Mouse (Mus musculus): ENCODE results near the gene Tent4b.

The Tent4b gene

DNA sequence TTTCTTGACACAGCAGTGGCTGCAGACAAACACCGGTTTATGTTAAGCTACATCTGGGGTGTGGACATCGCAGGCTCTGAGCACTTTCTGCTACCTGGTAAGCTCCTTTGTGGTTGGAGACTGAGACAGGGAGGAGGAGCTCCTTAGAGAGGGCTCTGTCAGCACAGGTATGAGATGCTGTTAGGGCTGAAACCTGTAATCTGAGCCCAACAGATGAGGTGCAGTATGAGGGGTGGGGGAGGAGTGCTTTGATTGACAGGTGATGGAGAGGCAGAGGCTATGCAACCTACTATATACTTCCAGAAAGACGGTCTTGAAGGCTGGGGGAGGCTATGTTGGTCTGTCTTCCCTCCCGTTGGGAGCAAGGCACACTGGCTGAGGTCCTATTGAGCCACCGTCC, 80.2 kb downstream of the Tent4b start:
- no peak for DNase-seq (ENCODE audit: low read depth)

DNA sequence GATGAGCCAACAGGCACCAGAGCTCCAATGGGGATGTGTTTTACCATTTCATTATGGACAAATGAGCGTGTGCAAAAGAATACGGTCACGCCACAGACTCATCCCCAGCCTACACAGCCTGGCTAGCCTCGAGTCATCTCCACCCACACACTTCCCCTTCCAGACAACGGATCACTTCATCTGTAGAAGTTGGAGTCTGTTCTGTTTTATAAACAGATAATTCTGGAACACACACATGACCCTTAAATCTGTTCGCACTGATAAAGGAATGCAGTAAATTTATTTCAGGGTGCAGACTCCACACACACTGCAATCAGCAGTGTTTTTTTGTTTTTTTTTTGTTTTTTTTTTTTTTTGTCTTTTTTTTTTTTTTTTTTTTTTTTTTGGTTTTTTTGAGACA, 80.7 kb downstream of the Tent4b start:
- DNase-seq (ENCODE audit: low read depth): peak; percentile 57

DNA sequence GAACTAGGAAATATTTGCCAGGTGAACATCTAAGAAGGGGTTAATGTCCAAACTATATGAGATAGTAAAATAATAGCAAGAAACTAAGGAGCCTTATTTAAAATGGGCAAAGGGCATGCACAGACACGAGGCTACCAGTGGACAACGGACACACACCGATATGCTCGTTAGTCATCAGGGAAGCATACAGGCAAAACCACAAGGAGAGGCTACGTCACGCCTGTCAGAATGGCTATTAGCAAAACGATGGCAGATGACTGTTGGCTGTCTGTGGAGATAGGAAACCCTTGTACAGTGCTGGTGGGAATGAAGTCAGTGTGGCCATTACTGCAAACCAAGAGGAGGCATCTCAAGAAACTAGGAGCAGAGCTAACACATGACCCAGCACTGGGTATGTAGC, 81.9 kb downstream of the Tent4b start:
- no peak for DNase-seq (ENCODE audit: low read depth)

GRCm38 (mm10) chr8:88282684-88283083, 83.7 kb downstream of the Tent4b start:
- DNase-seq (ENCODE audit: low read depth): no peak

GRCm38 (mm10) chr8:88283243-88284115, 84.5 kb downstream of the Tent4b start:
- DNase-seq (ENCODE audit: low read depth): no peak

- no peak for DNase-seq (ENCODE audit: low read depth)
These were observed 85.7 kb downstream of the Tent4b start for GRCm38 (mm10) chr8:88284738-88285137.

- no peak for DNase-seq (ENCODE audit: low read depth)
These were observed 86.7 kb downstream of the Tent4b start for GRCm38 (mm10) chr8:88285469-88286356.

DNA sequence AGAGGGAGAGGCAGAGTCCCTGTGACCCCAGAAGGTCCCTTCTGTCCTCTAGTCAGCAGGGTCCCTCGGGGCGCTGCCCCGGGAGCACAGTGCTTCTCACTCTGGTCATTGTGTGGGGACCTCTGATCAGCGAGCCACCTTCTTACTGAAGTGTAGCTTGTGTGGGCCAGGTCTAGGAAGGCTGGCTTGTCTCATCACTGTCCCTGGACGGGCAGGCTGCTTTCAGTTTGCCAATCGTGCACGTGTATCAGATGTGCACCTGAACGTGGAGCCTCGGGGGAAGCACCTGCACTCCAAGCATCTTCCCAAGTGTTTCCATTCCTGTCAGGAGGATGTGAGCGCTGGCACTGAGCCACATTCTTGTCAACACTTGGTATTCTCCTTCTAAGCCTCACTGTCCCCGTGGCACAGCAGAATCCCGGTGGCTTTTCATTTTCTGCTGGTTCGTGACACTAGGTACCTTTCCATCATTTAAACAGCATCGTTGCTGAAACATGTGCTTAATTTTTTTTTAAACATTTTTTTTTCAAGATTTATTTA, 87.5 kb downstream of the Tent4b start:
- DNase-seq (ENCODE audit: low read depth): no peak

DNA sequence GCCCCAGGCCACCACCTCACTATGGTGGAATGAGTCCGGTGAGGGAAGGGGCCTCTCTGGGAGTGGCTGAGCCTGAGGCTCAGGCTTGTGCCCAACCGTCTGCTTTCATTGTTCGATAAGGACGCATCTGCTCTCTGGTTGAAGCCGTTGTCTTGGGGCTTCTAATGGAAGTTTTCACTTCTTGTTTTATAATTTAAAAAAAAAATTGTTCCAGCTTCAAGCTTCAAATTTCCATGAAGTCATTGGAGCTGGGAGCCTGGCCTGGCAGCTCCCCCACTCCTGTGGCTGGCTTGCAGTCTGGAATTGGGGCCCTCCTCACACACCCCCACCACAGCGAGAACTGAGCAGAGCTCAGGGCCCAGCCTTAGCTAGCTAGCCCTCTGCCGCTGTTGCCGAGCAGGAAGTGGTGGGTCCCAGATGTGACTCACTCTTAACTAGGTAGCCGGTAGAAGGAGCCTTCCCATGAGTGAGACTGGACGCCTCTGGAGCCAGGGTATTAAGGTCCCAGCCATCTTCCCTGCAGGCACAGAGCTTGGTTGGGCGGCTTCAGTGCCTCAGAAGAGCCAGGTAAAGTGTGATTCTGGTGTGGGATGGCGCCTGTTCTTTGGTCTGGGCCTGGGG, 89.7 kb downstream of the Tent4b start:
- peak; percentile 75 for DNase-seq (ENCODE audit: low read depth)

DNA sequence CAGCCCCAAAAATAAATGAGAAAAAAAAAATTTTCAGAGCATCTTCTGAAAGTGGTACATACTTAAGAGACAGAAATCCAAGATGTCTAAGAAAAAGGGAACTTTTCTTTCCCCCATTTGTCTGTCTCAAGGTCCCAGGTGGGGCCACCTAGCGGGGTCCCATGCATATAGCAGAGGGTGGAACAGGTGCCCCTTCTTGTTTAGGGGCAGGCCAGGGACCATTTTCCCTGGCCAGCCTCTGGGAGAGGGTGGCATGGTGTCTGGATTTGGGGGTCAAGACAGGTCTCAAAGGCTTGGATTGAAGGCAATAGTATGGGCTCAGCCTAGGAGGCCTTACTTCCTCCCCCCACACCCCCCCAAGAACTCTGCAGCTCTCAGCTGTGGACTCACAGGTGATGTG, 90.9 kb downstream of the Tent4b start:
- DNase-seq (ENCODE audit: low read depth): peak; percentile 57

- peak; percentile 69 for DNase-seq (ENCODE audit: low read depth)
These were observed 91.6 kb downstream of the Tent4b start for GRCm38 (mm10) chr8:88290326-88291304.

GRCm38 (mm10) chr8:88291305-88291690, 92.3 kb downstream of the Tent4b start:
- DNase-seq (ENCODE audit: low read depth): no peak

GRCm38 (mm10) chr8:88292926-88293325, 93.9 kb downstream of the Tent4b start:
- no peak for DNase-seq (ENCODE audit: low read depth)

DNA sequence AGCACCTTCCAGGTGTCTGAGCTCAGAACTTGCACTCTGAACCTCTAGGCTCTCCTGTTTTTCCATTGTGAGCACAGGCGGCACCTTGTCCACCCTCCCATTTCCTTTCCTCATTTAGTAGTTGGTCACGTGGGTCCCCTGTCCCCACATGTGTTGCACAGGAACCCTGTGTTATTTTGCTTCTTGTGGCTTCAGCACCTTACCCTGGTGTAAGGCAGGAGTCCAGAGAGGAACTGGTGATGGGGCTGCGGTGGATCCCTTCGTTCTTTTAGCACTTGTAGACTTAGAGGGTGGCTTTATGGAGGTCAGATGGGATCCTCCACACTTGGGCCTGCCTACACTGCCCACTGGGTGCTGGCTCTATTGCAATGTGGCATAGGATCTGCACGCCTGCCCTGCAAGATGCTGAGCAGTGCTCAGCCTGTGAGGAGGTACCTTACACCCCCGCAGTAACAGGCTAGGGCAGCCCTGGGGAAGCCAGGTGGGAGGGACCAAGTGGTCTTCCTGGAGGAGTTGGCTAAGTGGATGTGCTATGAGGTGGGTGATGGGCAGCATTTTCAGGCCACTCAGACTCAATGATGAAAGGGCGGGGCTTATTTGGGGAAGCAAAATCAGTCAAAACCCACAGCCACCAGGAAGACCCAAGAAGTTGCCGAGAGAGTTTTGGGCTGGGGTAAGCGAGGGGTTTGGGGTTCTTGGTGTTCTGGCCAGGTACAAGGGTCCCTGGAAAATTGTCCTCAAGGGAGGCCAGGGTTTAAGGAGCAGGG, 94.8 kb downstream of the Tent4b start:
- peak; percentile 61 for DNase-seq (ENCODE audit: low read depth)

DNA sequence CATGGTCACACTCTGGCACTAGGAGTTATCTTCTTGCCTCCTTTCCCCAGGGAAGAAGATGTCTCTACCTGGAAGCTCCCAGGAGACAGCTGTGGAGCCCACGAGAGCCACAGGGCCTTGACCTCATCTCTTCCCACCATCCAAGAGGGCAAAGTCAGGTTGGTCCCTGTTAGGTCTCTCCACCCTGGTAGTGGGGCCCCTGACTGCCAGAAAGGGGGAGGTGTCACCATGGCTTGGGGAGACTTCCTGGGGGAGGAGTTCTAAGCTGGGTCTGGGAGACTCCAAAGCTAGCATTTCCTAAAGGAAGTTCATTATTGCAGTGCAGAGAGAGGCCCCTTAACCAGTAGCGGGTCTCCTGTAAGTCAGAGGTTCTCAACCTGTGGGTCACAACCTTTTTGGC, 96.0 kb downstream of the Tent4b start:
- no peak for DNase-seq (ENCODE audit: low read depth)

- peak; percentile 65 for DNase-seq (ENCODE audit: low read depth)
These were observed 99.1 kb downstream of the Tent4b start for GRCm38 (mm10) chr8:88297976-88298732.

GRCm38 (mm10) chr8:88298733-88299103, 99.7 kb downstream of the Tent4b start:
- no peak for DNase-seq (ENCODE audit: low read depth)

DNA sequence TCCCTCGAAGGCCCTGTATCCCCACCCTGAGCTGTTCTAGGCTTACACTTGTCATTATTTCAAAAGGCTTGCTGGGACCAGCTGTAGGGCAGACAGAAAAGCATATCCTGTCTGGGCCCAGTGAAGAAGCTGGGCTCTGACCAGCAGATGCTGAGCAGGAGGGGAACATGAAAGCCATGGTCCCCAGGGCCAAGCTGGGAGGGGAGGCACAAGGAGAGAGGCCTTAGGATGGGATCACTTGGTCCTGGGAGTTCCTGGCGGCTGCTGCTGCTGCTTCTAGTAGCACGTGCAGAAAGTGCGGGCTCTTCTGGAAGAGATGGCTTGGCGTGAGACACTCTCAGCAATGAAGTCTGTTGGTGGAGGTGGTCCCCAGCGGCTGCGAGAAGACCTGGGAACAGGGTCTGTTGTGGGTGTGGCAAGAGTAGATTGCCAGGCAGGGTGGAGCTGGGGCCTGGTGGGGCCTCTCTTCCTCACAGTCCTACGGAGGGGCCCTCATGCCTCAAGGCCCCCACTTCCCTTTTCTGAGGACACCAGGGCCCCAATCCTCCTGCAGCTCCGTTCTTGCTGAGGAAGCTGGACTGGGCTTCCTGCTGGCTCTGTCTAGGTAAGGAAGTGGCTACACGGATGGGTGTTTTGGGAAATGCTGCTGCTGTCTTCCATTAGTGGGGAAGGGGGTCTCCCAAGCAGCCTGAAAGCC, 101.0 kb downstream of the Tent4b start:
- DNase-seq (ENCODE audit: low read depth): no peak
